Mouse (Mus musculus) bone marrow macrophage, adult 2 months (primary cell): ENCODE measurements around the gene Ube2d1.

Source experiments
- CTCF ChIP-seq: IDR thresholded peaks from 2 replicates; pipeline ENCODE4 v1.5.1; 2012; ENCODE audit warnings: low read depth, mild to moderate bottlenecking, low read length, moderate library complexity
- POLR2A ChIP-seq: IDR thresholded peaks from 2 replicates; pipeline ENCODE4 v1.6.1; 2012; ENCODE audit warnings: mild to moderate bottlenecking, low read depth, low read length, borderline replicate concordance

DNA sequence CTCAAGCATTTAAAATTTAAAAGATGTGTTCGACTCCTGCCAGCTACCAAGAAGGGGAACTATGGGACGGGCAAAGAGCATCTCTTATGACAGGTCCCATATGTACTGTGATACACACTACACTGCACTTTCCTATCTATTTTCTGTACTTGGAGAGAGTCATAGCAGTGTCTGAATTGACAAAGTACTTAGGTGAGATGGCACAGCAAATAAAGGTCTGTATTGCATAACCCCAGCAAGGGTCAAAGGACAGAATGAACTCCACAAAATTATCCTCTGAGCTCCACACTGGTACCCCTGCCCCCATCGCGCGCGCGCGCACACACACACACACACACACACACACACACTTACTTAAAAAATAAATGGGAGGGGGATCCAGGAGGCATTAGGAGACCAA lies 51.0 kb downstream of the Ube2d1 start:
- TF ChIP-seq POLR2A (no peak), CTCF (no peak)
